Comparison of ENCODE assay signal across 24 mouse cellular contexts in the genomic region with DNA sequence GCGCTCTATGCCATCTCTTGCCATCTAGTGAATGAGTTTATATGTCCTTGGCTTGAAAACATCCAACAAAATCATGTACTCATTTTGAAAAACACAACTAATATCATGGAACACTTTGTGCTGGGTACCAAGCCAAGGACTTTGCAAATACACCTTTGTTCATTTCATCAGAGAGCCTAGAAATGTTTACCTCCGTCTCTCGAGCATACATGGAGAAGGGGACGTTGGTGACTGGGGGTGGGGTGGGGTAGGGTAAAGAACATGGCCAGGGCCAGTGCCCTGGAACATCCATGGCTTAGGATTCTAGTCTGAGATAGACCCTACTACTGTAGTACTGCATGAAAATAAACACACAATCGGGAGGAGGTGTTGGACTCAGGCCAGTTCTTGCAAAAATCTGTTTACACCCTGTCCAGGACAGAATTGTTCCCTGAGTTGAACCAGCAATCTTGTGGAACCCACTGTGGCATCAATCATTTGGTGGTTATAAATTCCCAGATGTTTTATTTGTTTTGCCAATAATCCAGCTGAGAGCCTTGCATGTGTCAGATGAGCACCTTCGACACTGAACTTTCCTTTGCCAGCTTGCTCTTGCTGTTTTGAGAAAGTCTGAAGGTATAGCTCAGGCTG. TPM values are rescaled to one million over a fixed set of nuclear protein-coding genes. Genes with fewer than 3 reads are reported as not detected.
A peak's percentile ranks its signal among the peaks of the same experiment; 100 is the strongest.
DNase-seq lines count a peak whose midpoint lies in the region; ATAC-seq and TF ChIP-seq lines count a peak whose summit lies in the region.
"Had no signal": no experiment of that assay in that cellular context is flagged by ENCODE, and none has a peak within 500 bp of the region (broad histone marks: within the 10 kb centered on the region; RNA-seq: fewer than 3 reads in every experiment).

No protein-coding gene starts in this region.

- no peak overlapping the region for H3K4me2 ChIP-seq in liver, embryonic 11.5 days
- no peak overlapping the region for H3K4me2 ChIP-seq in lung, postnatal 0 days (replicated peaks; ENCODE audit: low read depth, low read length)
- H3K4me2 ChIP-seq: embryonic facial prominence, embryonic 15.5 days; heart, embryonic 11.5 days; heart, embryonic 15.5 days; hindbrain, embryonic 13.5 days had no signal

- no peaks in the 10 kb centered on the region for H3K36me3 ChIP-seq in liver, adult 2 months (ENCODE audit: control insufficient read depth, insufficient read depth, low read length)
- H3K36me3 ChIP-seq in liver, embryonic 11.5 days (ENCODE audit: control insufficient read depth, insufficient read depth, low read length): no peaks in the 10 kb centered on the region
- H3K36me3 ChIP-seq in lung, postnatal 0 days (ENCODE audit: insufficient read depth, low read length): no peaks in the 10 kb centered on the region
- H3K36me3 ChIP-seq: embryonic facial prominence, embryonic 15.5 days; forebrain, embryonic 10.5 days; heart, embryonic 15.5 days; hindbrain, embryonic 13.5 days had no signal

- no peak for TF ChIP-seq POLR2A in liver, adult 2 months (IDR thresholded peaks at IDR 0.05; ENCODE audit: extremely low read depth, insufficient read depth, low read length)

- TF ChIP-seq EP300 in lung, postnatal 0 days (IDR thresholded peaks at IDR 0.05): peak; percentile 53

- no peak for ATAC-seq in liver, embryonic 11.5 days (replicated peaks; ENCODE audit: low FRiP score)
- ATAC-seq in lung, postnatal 0 days: peak; percentile 60
- ATAC-seq: activated CD4-positive, CD25-positive, alpha-beta regulatory T cell, adult 4 months; forebrain, embryonic 14.5 days; Patski had no signal

- no peaks in the 10 kb centered on the region for H3K27me3 ChIP-seq in liver, adult 2 months (ENCODE audit: control insufficient read depth, insufficient read depth, low read length)
- H3K27me3 ChIP-seq in liver, embryonic 11.5 days (replicated peaks; ENCODE audit: control insufficient read depth, insufficient read depth, low read length): no peaks in the 10 kb centered on the region
- no peaks in the 10 kb centered on the region for H3K27me3 ChIP-seq in lung, postnatal 0 days (replicated peaks; ENCODE audit: insufficient read depth, low read length)
- H3K27me3 ChIP-seq: embryonic facial prominence, embryonic 15.5 days; heart, embryonic 15.5 days; hindbrain, embryonic 13.5 days; Patski had no signal

- peak overlapping the region; percentile 94 for H3K27ac ChIP-seq in liver, adult 2 months (replicated peaks; ENCODE audit: insufficient read depth, low read depth, low read length)
- H3K27ac ChIP-seq in liver, embryonic 11.5 days (ENCODE audit: low read depth, low read length): no peak overlapping the region
- no peak overlapping the region for H3K27ac ChIP-seq in lung, postnatal 0 days (ENCODE audit: low read length)
- H3K27ac ChIP-seq: embryonic facial prominence, embryonic 15.5 days; forebrain, embryonic 10.5 days; gastrocnemius, adult 2 months; heart, embryonic 15.5 days; hindbrain, embryonic 13.5 days had no signal

- H3K9me3 ChIP-seq in liver, embryonic 11.5 days (ENCODE audit: control insufficient read depth, low read length): no peaks in the 10 kb centered on the region
- no peaks in the 10 kb centered on the region for H3K9me3 ChIP-seq in lung, postnatal 0 days (ENCODE audit: low read length)
- H3K9me3 ChIP-seq: embryonic facial prominence, embryonic 15.5 days; forebrain, embryonic 10.5 days; heart, embryonic 15.5 days; hindbrain, embryonic 13.5 days had no signal

- DNase-seq in liver, adult 2 months (ENCODE audit: extremely low read depth, low read depth, low spot score): peak; percentile 99
- DNase-seq in liver, embryonic 11.5 days (ENCODE audit: low spot score): no peak
- DNase-seq in lung, postnatal 0 days (ENCODE audit: low spot score): peak; percentile 49
- DNase-seq in lung, postnatal 4 days: no peak
- DNase-seq in lung, postnatal 14 days: peak; percentile 9
- no peak for DNase-seq in thymus, postnatal 14 days
- no peak for DNase-seq in gastrocnemius, adult 8-10 months (ENCODE audit: low spot score in 2 of 2)
- DNase-seq: adrenal gland, adult 2 months; adrenal gland, postnatal 25 days; cerebellum, adult 18-20 months; cerebellum, postnatal 10 days; gastrocnemius, adult 2 months; gastrocnemius, postnatal 36 days; heart, adult 18-20 months; heart, postnatal 14 days had no signal

- WGBS in liver, adult 2 months: 25% methylated on average over 6 of the region's 6 CpGs
- WGBS in liver, embryonic 11.5 days: 75% methylated on average over 6 of the region's 6 CpGs
- 41% methylated on average over 6 of the region's 6 CpGs for WGBS in lung, postnatal 0 days

- no peak for TF ChIP-seq CTCF in liver, adult 2 months (IDR thresholded peaks at IDR 0.05; ENCODE audit: low read depth, low read length)
- no peak for TF ChIP-seq CTCF in lung, postnatal 0 days (IDR thresholded peaks at IDR 0.05)

- no peak overlapping the region for H3K4me3 ChIP-seq in liver, adult 2 months (ENCODE audit: insufficient read depth, low read depth, low read length)
- no peak overlapping the region for H3K4me3 ChIP-seq in liver, embryonic 11.5 days (ENCODE audit: low read depth, low read length)
- no peak overlapping the region for H3K4me3 ChIP-seq in lung, postnatal 0 days (ENCODE audit: low read depth, low read length)
- H3K4me3 ChIP-seq: embryonic facial prominence, embryonic 15.5 days; erythroblast, embryonic 14.5 days; forebrain, embryonic 10.5 days; gastrocnemius, adult 2 months; heart, embryonic 15.5 days; hindbrain, embryonic 13.5 days had no signal

- H3K4me1 ChIP-seq in liver, adult 2 months (ENCODE audit: control insufficient read depth, insufficient read depth, low read length): peaks cover 14% of the 10 kb centered on the region
- H3K4me1 ChIP-seq in liver, embryonic 11.5 days (replicated peaks; ENCODE audit: control insufficient read depth, insufficient read depth, low read length): peaks cover 7% of the 10 kb centered on the region; the same call in 1 of the 2 replicates
- H3K4me1 ChIP-seq in lung, postnatal 0 days (ENCODE audit: insufficient read depth, low read depth, low read length): no peaks in the 10 kb centered on the region
- H3K4me1 ChIP-seq: embryonic facial prominence, embryonic 15.5 days; forebrain, embryonic 10.5 days; heart, embryonic 15.5 days; hindbrain, embryonic 13.5 days had no signal

- H3K79me2 ChIP-seq in liver, adult 2 months (ENCODE audit: control insufficient read depth, insufficient read depth, low read length): peaks cover 3% of the 10 kb centered on the region; the same call in 1 of the 2 replicates

- H3K9ac ChIP-seq in liver, adult 2 months (ENCODE audit: low read depth, low read length): peak overlapping the region; percentile 51
- no peak overlapping the region for H3K9ac ChIP-seq in liver, embryonic 11.5 days (ENCODE audit: low read depth, low read length)
- no peak overlapping the region for H3K9ac ChIP-seq in lung, postnatal 0 days (replicated peaks; ENCODE audit: low read depth)
- H3K9ac ChIP-seq: embryonic facial prominence, embryonic 15.5 days; heart, embryonic 15.5 days; hindbrain, embryonic 13.5 days had no signal

RNA-seq across cellular contexts. Expression of a gene that starts 5.8 kb away (rescaled TPM):
- not detected in 2 replicates for total RNA-seq in liver, adult 2 months (2014; rRNA removed)
- not detected in 2 replicates for polyA plus RNA-seq in liver, adult 2 months (2012; rRNA removed)
- 0.19 and 0.33 TPM in 2 replicates for polyA plus RNA-seq in liver, embryonic 11.5 days (2014; fragmentation: Nextera tagmentation; extraction: Ambion mirVana)
- polyA plus RNA-seq in lung, postnatal 0 days (2015; fragmentation: Nextera tagmentation; extraction: Ambion mirVana): 2.2 and 2.4 TPM in 2 replicates
- not detected for total RNA-seq in gastrocnemius, adult 8-10 months (2022)
- total RNA-seq: adrenal gland, adult 2 months; adrenal gland, postnatal 25 days; gastrocnemius, adult 2 months; gastrocnemius, postnatal 36 days had no signal
- polyA plus RNA-seq: adrenal gland, adult 2 months; erythroblast, embryonic 14.5 days had no signal

RNA-seq across cellular contexts. Expression of a gene that starts 39.3 kb away (rescaled TPM):
- total RNA-seq in liver, adult 2 months (2014; rRNA removed): 46.2 and 47.4 TPM in 2 replicates
- 101 and 116 TPM in 2 replicates for polyA plus RNA-seq in liver, adult 2 months (2012; rRNA removed)
- 49.4 and 49.8 TPM in 2 replicates for polyA plus RNA-seq in liver, embryonic 11.5 days (2014; fragmentation: Nextera tagmentation; extraction: Ambion mirVana)
- 57.5 and 68.2 TPM in 2 replicates for polyA plus RNA-seq in lung, postnatal 0 days (2015; fragmentation: Nextera tagmentation; extraction: Ambion mirVana)
- total RNA-seq in gastrocnemius, adult 8-10 months (2022): 10 to 100 TPM; 68.2 to 77.8 (median 71.6) TPM

RNA-seq across cellular contexts. Expression of a gene that starts 50.7 kb away (rescaled TPM):
- total RNA-seq in liver, adult 2 months (2014; rRNA removed): 4.0 and 7.1 TPM in 2 replicates
- polyA plus RNA-seq in liver, adult 2 months (2012; rRNA removed): 13.6 and 15.5 TPM in 2 replicates
- polyA plus RNA-seq in liver, embryonic 11.5 days (2014; fragmentation: Nextera tagmentation; extraction: Ambion mirVana): 26.4 and 29.9 TPM in 2 replicates
- polyA plus RNA-seq in lung, postnatal 0 days (2015; fragmentation: Nextera tagmentation; extraction: Ambion mirVana): 33.7 and 39.5 TPM in 2 replicates
- 10 to 100 TPM; 28.6 to 40.8 (median 34.3) TPM for total RNA-seq in gastrocnemius, adult 8-10 months (2022)

RNA-seq across cellular contexts. Expression of a gene that starts 56.7 kb away (rescaled TPM):
- total RNA-seq in liver, adult 2 months (2014; rRNA removed): 28.2 and 42.8 TPM in 2 replicates
- polyA plus RNA-seq in liver, adult 2 months (2012; rRNA removed): 59.0 and 71.0 TPM in 2 replicates
- polyA plus RNA-seq in liver, embryonic 11.5 days (2014; fragmentation: Nextera tagmentation; extraction: Ambion mirVana): 50.5 and 52.5 TPM in 2 replicates
- 75.6 and 76.7 TPM in 2 replicates for polyA plus RNA-seq in lung, postnatal 0 days (2015; fragmentation: Nextera tagmentation; extraction: Ambion mirVana)
- 10 to 100 TPM; 52.1 to 66.7 (median 55.3) TPM for total RNA-seq in gastrocnemius, adult 8-10 months (2022)

Comparison
In these comparisons a context has a peak if more than half of its experiments do, and no peak if none do; other contexts are left out.
1. DNase-seq: peak in liver, adult 2 months (single experiment), lung, postnatal 0 days (single experiment) and lung, postnatal 14 days (single experiment); none in liver, embryonic 11.5 days (single experiment), lung, postnatal 4 days (0 of 2), thymus, postnatal 14 days (single experiment) and gastrocnemius, adult 8-10 months (0 of 2).